Mouse (Mus musculus): Measurements from ENCODE around the gene Rinl. TPM values are rescaled to one million over a fixed set of nuclear protein-coding genes. Genes with fewer than 3 reads are reported as not detected.

The Rinl gene
- total RNA-seq, 1 experiment, result 17.2 TPM

DNA sequence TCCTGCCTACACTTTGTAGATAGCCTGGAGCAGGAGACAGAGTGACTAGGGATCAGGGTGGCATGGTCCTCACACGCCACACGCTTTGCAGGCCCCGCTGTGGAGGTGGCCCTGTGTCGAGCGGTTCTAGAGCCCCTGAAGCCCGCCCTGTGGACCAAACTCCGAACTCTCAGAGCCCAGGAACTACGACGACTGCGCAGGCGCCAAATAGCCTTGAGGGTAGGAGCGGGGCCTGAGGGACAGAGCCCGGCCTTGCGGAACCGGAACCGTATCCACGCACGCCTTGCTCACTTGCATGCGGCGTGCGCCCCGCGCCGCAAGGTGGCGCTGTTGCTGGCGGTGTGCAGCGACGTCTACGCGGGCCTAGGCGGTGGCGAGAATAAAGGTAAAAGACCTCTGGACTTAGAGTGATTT lies 7.8 kb downstream of the Rinl start:
- H3K27ac ChIP-seq (ENCODE audit: insufficient read depth, low read depth, low read length, poor library complexity, severe bottlenecking), result peak overlapping the region; percentile 63; the same call in 1 of the 2 replicates
- H3K9ac ChIP-seq (ENCODE audit: insufficient read depth, low read depth, low read length, poor library complexity, severe bottlenecking), result peak overlapping the region; percentile 86
- TF ChIP-seq ZC3H11A (IDR thresholded peaks at IDR 0.05; ENCODE audit: borderline replicate concordance, low read depth, low read length) (peak; percentile 20; the same call in 1 of the 2 replicates), ZNF384 (IDR thresholded peaks at IDR 0.05; ENCODE audit: low read depth, low read length) (no peak)
- peak overlapping the region; percentile 81 to 84 for H3K4me3 ChIP-seq (ENCODE audit: insufficient read depth in 1 of 2, low read depth in 1 of 2, low read length in 2 of 2, poor library complexity in 1 of 2, severe bottlenecking in 1 of 2)
- H3K4me1 ChIP-seq (ENCODE audit: control insufficient read depth in 2 of 2, insufficient read depth in 2 of 2, low read length in 2 of 2, poor library complexity in 1 of 2), result peaks cover 2 to 25% of the 10 kb centered on the region in 2 experiments
- in situ Hi-C loops (cut with MboI; ENCODE audit: low sequenced_read_pairs in 2 of 2, unreplicated experiment in 2 of 2), result no loop called here
- DNase-seq (ENCODE audit: low read depth, low spot score), result peak; percentile 63
- peaks cover 17% of the 10 kb centered on the region for H3K36me3 ChIP-seq (ENCODE audit: control insufficient read depth, insufficient read depth, low read length, poor library complexity, severe bottlenecking)
- H3K9me3 ChIP-seq (ENCODE audit: control insufficient read depth, insufficient read depth, low read depth, low read length), result no peaks in the 10 kb centered on the region

DNA sequence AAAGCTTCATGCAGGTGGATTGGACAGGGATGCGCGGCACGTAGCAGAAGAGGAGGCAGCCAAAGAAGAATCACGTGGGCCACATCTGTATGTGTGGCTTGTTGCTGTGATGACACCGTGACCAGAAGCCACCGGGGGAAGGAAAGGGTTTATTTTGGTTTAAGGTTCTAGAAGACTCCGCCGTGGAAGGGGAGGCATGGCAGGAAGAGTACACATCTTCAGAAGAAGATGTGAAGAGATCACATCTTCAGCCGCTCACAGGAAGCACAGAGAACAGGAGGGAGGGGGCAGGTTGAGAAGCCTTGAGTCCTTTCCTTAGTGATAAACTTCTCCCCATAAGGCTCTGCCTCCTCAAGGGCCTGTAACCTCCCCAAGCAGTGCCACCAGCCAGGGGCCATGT lies 11.2 kb downstream of the Rinl start:
- Histone ChIP-seq H3K9ac (ENCODE audit: insufficient read depth, low read depth, low read length, poor library complexity, severe bottlenecking) (no peak overlapping the region), H3K36me3 (ENCODE audit: control insufficient read depth, insufficient read depth, low read length, poor library complexity, severe bottlenecking) (peaks cover 17% of the 10 kb centered on the region), H3K4me3 (ENCODE audit: insufficient read depth in 1 of 2, low read depth in 1 of 2, low read length in 2 of 2, poor library complexity in 1 of 2, severe bottlenecking in 1 of 2) (no peak overlapping the region), H3K4me1 (ENCODE audit: control insufficient read depth in 2 of 2, insufficient read depth in 2 of 2, low read length in 2 of 2, poor library complexity in 1 of 2) (peaks cover 17 to 20% of the 10 kb centered on the region in 2 experiments), H3K9me3 (ENCODE audit: control insufficient read depth, insufficient read depth, low read depth, low read length) (no peaks in the 10 kb centered on the region), H3K27ac (ENCODE audit: insufficient read depth, low read depth, low read length, poor library complexity, severe bottlenecking) (no peak overlapping the region)
- no peak for TF ChIP-seq ZC3H11A (IDR thresholded peaks at IDR 0.05; ENCODE audit: borderline replicate concordance, low read depth, low read length)
- no peak for TF ChIP-seq CHD2 (IDR thresholded peaks at IDR 0.05; ENCODE audit: low read depth, low read length)
- TF ChIP-seq MAFK (IDR thresholded peaks at IDR 0.05; ENCODE audit: insufficient read depth, low read depth, low read length), result no peak
- TF ChIP-seq ZNF384 (IDR thresholded peaks at IDR 0.05; ENCODE audit: low read depth, low read length), result no peak
- no peak for TF ChIP-seq HCFC1 (IDR thresholded peaks at IDR 0.05; ENCODE audit: borderline replicate concordance, insufficient read depth, low read length)
- DNase-seq (ENCODE audit: low read depth, low spot score), result no peak
- in situ Hi-C loops (cut with MboI; ENCODE audit: low sequenced_read_pairs in 2 of 2, unreplicated experiment in 2 of 2), result no loop called here

DNA sequence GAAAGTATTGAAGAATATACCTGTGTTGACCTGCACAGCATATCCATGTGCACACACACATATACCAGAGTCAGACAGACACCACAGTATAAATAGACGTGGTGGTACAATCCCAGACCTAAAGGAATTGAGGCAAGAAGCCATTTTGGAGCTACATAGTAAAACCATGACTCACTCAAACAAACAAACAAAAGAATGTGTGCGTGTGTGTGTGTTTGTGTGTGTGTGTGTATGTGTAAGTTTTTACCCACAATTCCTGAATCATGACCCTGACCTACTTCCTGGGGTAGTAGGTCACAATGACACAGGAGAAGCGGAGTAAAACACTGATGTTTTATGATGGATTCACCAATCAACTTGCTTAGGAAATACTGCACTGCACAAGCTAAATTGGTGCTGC lies 12.7 kb downstream of the Rinl start:
- H3K27ac ChIP-seq (ENCODE audit: insufficient read depth, low read depth, low read length, poor library complexity, severe bottlenecking), result peak overlapping the region; percentile 77; the same call in 1 of the 2 replicates
- H3K4me3 ChIP-seq (ENCODE audit: insufficient read depth in 1 of 2, low read depth in 1 of 2, low read length in 2 of 2, poor library complexity in 1 of 2, severe bottlenecking in 1 of 2), result no peak overlapping the region
- H3K9me3 ChIP-seq (ENCODE audit: control insufficient read depth, insufficient read depth, low read depth, low read length), result no peaks in the 10 kb centered on the region
- peaks cover 19 to 20% of the 10 kb centered on the region in 2 experiments for H3K4me1 ChIP-seq (ENCODE audit: control insufficient read depth in 2 of 2, insufficient read depth in 2 of 2, low read length in 2 of 2, poor library complexity in 1 of 2)
- no peak for TF ChIP-seq ZNF384 (IDR thresholded peaks at IDR 0.05; ENCODE audit: low read depth, low read length)
- TF ChIP-seq HCFC1 (IDR thresholded peaks at IDR 0.05; ENCODE audit: borderline replicate concordance, insufficient read depth, low read length), result no peak
- no peak for TF ChIP-seq CHD2 (IDR thresholded peaks at IDR 0.05; ENCODE audit: low read depth, low read length)
- TF ChIP-seq ZC3H11A (IDR thresholded peaks at IDR 0.05; ENCODE audit: borderline replicate concordance, low read depth, low read length), result no peak
- no peak for TF ChIP-seq MAFK (IDR thresholded peaks at IDR 0.05; ENCODE audit: insufficient read depth, low read depth, low read length)
- DNase-seq (ENCODE audit: low read depth, low spot score), result no peak
- no peak overlapping the region; the same call in 1 of the 2 replicates for H3K9ac ChIP-seq (ENCODE audit: insufficient read depth, low read depth, low read length, poor library complexity, severe bottlenecking)
- in situ Hi-C loops (cut with MboI; ENCODE audit: low sequenced_read_pairs in 2 of 2, unreplicated experiment in 2 of 2), result no loop called here
- H3K36me3 ChIP-seq (ENCODE audit: control insufficient read depth, insufficient read depth, low read length, poor library complexity, severe bottlenecking), result peaks cover 17% of the 10 kb centered on the region

DNA sequence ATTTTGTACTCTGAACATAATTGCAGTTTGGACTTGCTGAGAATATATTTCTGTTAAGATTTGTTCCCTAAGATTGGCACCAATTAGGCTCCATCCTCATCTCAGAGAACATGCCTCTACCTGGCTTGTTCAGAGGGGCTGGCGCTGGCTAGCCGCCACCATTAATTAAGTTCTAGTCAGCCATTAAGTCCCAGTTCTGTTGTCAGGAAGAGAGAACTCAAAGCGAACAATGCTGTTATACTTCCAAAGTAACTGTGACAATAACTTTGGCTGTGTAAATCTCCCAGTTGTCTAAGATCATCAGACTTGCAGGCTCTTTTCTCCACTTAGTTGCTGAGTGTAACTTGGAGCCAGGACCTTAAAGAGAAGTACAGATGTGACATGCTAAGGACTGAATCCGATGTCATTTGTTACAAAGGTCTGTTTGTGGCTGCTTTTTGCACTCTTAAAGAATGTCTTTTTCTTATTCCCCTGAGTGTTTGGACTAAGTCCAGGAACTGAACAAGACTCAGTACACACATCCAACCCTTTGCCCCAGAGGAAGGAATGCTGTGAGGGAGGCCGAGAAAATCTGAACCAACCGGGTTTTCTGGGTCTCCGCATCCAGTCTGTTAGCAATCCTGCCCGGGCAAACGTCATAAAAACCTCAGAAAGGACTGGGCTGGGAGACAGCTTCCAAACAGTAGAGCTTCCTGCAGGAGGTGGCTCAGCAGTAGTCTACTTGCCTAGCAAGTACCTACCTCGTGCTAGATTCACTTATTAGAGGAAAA lies 13.3 kb downstream of the Rinl start:
- peaks cover 19 to 20% of the 10 kb centered on the region in 2 experiments for H3K4me1 ChIP-seq (ENCODE audit: control insufficient read depth in 2 of 2, insufficient read depth in 2 of 2, low read length in 2 of 2, poor library complexity in 1 of 2)
- H3K27ac ChIP-seq (ENCODE audit: insufficient read depth, low read depth, low read length, poor library complexity, severe bottlenecking), result peak overlapping the region; percentile 77
- TF ChIP-seq ZNF384 (IDR thresholded peaks at IDR 0.05; ENCODE audit: low read depth, low read length) (no peak), HCFC1 (IDR thresholded peaks at IDR 0.05; ENCODE audit: borderline replicate concordance, insufficient read depth, low read length) (peak; percentile 39; the same call in 1 of the 2 replicates)
- in situ Hi-C loops (cut with MboI; ENCODE audit: low sequenced_read_pairs in 2 of 2, unreplicated experiment in 2 of 2), result no loop called here
- H3K4me3 ChIP-seq (ENCODE audit: insufficient read depth in 1 of 2, low read depth in 1 of 2, low read length in 2 of 2, poor library complexity in 1 of 2, severe bottlenecking in 1 of 2), result peak overlapping the region; percentile 25 to 37
- H3K36me3 ChIP-seq (ENCODE audit: control insufficient read depth, insufficient read depth, low read length, poor library complexity, severe bottlenecking), result peaks cover 17% of the 10 kb centered on the region
- peak overlapping the region; percentile 71 for H3K9ac ChIP-seq (ENCODE audit: insufficient read depth, low read depth, low read length, poor library complexity, severe bottlenecking)
- no peak for DNase-seq (ENCODE audit: low read depth, low spot score)
- H3K9me3 ChIP-seq (ENCODE audit: control insufficient read depth, insufficient read depth, low read depth, low read length), result no peaks in the 10 kb centered on the region
